Mouse (Mus musculus) midbrain, embryonic 11.5 days (tissue): ENCODE measurements around the gene Gm9958. TPM values are rescaled to one million over a fixed set of nuclear protein-coding genes. Genes with fewer than 3 reads are reported as not detected.

Experiments used
- ATAC-seq: fragments of 200-750 bp; cut with Nextera tagmentation; 2 replicates; pipeline ENCODE4 v1.8.0; 2017; ENCODE audit warnings: moderate TSS enrichment, moderate library complexity; ENCODE audit not compliant: low FRiP score
- DNase-seq: peaks from one replicate; pipeline ENCODE4 v3.0.0; 2015; ENCODE audit warnings: low spot score; ENCODE audit errors: missing footprints
- H3K27ac ChIP-seq: fragments of 300-500 bp; sonication (generic); 2 replicates; pipeline ENCODE4 v1.5.1; 2014; ENCODE audit warnings: low read depth, low read length
- H3K27me3 ChIP-seq: fragments of 300-500 bp; sonication (generic); 2 replicates; pipeline ENCODE4 v1.6.1; 2014; ENCODE audit warnings: mild to moderate bottlenecking, low read length, moderate library complexity, mixed read lengths; ENCODE audit not compliant: control insufficient read depth, insufficient read depth
- H3K36me3 ChIP-seq: fragments of 300-500 bp; sonication (generic); 2 replicates; pipeline ENCODE4 v1.6.1; 2014; ENCODE audit warnings: mild to moderate bottlenecking, low read length, moderate library complexity, mixed read lengths; ENCODE audit not compliant: control insufficient read depth, insufficient read depth
- H3K4me1 ChIP-seq: fragments of 300-500 bp; sonication (generic); 2 replicates; pipeline ENCODE4 v1.6.1; 2014; ENCODE audit warnings: low read length; ENCODE audit not compliant: control insufficient read depth, insufficient read depth
- H3K4me2 ChIP-seq: fragments of 300-500 bp; sonication (generic); 2 replicates; pipeline ENCODE4 v1.6.1; 2014; ENCODE audit warnings: mild to moderate bottlenecking, moderate library complexity
- H3K4me3 ChIP-seq: fragments of 300-500 bp; sonication (generic); 2 replicates; pipeline ENCODE4 v1.5.1; 2014; ENCODE audit warnings: low read depth, low read length
- H3K9ac ChIP-seq: fragments of 300-500 bp; sonication (generic); 2 replicates; pipeline ENCODE4 v1.6.1; 2014; ENCODE audit warnings: low read length
- H3K9me3 ChIP-seq: fragments of 300-500 bp; sonication (generic); 2 replicates; pipeline ENCODE4 v1.6.1; 2016; ENCODE audit warnings: low read length; ENCODE audit not compliant: control insufficient read depth
- whole genome bisulfite sequencing: fragments of 180-500 bp; shearing (Covaris S2); extraction: QIAGEN DNeasy Blood & Tissue Kit; methylation state at CpG from one replicate; pipeline ENCODE4 v1.1.7; 2014; 5-methylcytosine and 5-hydroxymethylcytosine counted together
- polyA plus RNA-seq: library from polyadenylated mRNA; unstranded; fragments of >200 nt; fragmentation: Nextera tagmentation; extraction: Ambion mirVana; gene quantifications from 2 replicates; pipeline ENCODE4 v1.2.1, GENCODE M21; 2014

Gene Gm9958
- polyA plus RNA-seq, 1 experiment from 2014 or later, result 8.0 TPM

DNA sequence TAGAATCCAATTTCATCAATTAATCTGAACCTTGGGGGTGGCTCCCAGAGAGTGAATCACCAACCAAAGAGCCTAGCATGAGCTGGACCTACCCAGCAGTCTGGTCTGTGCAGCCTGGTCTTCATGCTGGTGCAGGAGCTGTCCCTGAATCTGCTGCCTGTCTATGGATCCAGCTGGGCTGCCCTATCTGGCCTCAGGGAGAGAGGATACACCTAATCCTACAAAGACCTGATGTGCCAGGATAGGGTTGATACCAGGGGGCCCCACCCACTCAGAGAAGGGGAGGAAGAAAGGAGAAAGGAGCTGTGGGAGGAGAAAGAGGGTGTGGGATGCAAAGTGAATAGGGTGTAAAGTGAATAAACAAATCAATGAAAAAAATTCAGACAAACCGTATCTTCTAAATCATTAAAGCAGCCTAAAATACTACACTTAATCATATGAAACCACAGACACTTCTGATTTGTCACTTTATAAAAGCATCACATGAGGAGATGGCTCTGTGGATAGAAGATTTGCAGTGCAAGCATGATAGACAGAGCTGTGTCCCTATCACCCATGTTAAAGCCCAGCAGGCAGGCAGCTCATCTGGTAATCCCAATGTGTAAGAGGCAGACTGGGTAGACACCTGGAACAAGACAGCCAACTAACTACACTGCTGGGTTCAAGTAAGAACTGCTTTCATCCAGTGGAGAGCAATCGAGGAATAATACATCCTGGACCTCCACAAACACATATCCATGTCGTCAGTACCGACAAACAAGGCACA is 13.3 kb upstream of the Gm9958 start:
- no peaks in the 10 kb centered on the region for H3K27me3 ChIP-seq
- DNase-seq, result no peak
- no peak overlapping the region for H3K4me2 ChIP-seq
- no peak for ATAC-seq
- H3K27ac ChIP-seq, result no peak overlapping the region
- H3K36me3 ChIP-seq, result no peaks in the 10 kb centered on the region
- H3K4me3 ChIP-seq, result no peak overlapping the region
- 94% methylated on average over 4 of the region's 4 CpGs for WGBS
- H3K9ac ChIP-seq, result no peak overlapping the region
- H3K4me1 ChIP-seq, result no peaks in the 10 kb centered on the region
- H3K9me3 ChIP-seq, result no peaks in the 10 kb centered on the region

DNA sequence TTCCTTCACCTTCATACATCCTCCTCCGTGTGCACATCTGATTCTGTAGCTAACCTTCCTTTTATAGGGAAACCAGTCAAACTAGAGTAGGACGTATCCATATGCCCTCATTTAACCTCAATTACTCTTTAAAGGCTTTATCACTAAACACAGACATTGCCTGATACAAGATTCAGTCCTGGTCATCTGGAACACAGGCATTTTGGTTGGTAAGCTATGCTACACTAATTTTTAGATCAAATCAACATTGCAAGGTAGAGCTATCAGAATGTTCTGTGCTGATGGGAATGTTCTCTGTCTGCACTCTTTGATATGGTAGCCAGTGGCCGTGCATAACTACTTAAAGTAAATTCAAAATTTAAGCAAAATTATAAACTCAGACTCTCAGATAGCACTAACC is 11.2 kb upstream of the Gm9958 start:
- 89% methylated on average over 3 of the region's 3 CpGs for WGBS
- Histone ChIP-seq H3K36me3 (no peaks in the 10 kb centered on the region), H3K4me2 (no peak overlapping the region), H3K4me1 (no peaks in the 10 kb centered on the region), H3K9ac (no peak overlapping the region), H3K27me3 (no peaks in the 10 kb centered on the region), H3K4me3 (no peak overlapping the region), H3K27ac (no peak overlapping the region), H3K9me3 (no peaks in the 10 kb centered on the region)
- DNase-seq (no peak), ATAC-seq (no peak)

DNA sequence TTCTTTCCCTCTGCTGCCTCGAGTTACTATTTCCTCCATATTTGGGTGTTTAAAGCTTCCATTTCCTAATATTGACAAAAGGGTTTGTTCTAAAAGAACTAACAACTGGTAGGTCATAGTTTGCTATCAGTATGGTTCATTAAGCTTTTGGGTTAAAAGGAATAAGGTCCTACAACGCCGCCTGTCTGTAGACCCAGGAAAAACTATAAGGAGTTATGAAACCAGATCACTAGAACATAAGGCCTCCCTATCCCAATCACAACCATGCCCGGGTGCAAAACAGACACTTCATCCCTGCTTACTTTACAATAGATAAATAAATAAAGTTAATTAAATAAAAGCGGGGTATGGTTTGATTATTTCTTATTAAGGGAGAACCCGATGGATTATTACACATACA is 2.5 kb upstream of the Gm9958 start:
- H3K4me3 ChIP-seq, result peak overlapping the region; percentile 97
- 6% methylated on average over 6 of the region's 6 CpGs for WGBS
- no peaks in the 10 kb centered on the region for H3K27me3 ChIP-seq
- ATAC-seq, result no peak
- no peaks in the 10 kb centered on the region for H3K9me3 ChIP-seq
- no peak overlapping the region for H3K27ac ChIP-seq
- peak; percentile 91 for DNase-seq
- H3K4me1 ChIP-seq, result peaks cover 9% of the 10 kb centered on the region
- H3K36me3 ChIP-seq, result no peaks in the 10 kb centered on the region
- peak overlapping the region; percentile 58 for H3K4me2 ChIP-seq
- peak overlapping the region; percentile 97 for H3K9ac ChIP-seq

DNA sequence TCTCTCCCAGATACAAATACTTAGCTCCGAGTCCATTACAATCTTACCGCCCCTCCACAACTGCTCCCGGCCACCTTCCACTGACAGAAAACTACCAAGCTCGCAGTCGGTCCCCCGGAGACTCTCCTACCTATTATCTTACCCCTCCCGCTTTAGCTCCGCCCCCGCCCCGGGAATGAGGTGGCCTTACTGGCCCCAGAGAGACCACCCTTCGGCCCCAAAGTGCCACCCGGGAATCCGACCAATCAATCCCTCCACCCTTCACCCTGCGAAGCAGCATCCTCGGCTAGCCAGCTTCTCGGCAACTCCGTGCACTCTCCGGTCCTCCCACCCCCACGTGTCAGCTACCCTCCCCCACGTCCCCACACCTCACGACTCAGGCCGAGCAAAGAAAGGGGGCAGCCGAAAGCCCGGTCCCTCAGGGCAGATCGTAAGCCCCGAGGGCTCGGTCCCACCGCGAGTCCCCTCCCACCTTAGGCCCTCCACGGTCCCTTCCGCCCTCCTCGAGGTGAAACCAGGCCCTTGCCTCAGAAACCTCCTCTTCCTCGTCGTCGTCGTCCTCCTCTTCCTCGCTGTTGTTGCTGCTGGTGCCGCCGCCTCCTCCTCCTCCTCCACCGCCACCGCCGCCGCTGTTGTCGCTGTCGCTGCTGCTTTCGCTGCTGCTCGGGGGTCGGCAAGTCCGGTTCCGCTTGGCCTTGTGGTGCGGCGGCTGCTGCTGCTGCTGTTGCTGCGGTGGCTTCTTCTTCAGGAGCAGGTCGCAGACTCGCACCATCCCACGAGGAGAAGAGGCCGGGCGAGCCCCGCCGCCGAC is 1.7 kb upstream of the Gm9958 start:
- no peaks in the 10 kb centered on the region for H3K36me3 ChIP-seq
- peak overlapping the region; percentile 97 for H3K4me3 ChIP-seq
- DNase-seq, result peak; percentile 95
- H3K4me1 ChIP-seq, result peaks cover 9% of the 10 kb centered on the region
- H3K9ac ChIP-seq, result peak overlapping the region; percentile 97
- H3K9me3 ChIP-seq, result no peaks in the 10 kb centered on the region
- no peaks in the 10 kb centered on the region for H3K27me3 ChIP-seq
- ATAC-seq, result peak; percentile 41
- peak overlapping the region; percentile 58 for H3K4me2 ChIP-seq
- peak overlapping the region; percentile 95 for H3K27ac ChIP-seq
- WGBS, result under 1% methylated on average over 53 of the region's 61 CpGs

DNA sequence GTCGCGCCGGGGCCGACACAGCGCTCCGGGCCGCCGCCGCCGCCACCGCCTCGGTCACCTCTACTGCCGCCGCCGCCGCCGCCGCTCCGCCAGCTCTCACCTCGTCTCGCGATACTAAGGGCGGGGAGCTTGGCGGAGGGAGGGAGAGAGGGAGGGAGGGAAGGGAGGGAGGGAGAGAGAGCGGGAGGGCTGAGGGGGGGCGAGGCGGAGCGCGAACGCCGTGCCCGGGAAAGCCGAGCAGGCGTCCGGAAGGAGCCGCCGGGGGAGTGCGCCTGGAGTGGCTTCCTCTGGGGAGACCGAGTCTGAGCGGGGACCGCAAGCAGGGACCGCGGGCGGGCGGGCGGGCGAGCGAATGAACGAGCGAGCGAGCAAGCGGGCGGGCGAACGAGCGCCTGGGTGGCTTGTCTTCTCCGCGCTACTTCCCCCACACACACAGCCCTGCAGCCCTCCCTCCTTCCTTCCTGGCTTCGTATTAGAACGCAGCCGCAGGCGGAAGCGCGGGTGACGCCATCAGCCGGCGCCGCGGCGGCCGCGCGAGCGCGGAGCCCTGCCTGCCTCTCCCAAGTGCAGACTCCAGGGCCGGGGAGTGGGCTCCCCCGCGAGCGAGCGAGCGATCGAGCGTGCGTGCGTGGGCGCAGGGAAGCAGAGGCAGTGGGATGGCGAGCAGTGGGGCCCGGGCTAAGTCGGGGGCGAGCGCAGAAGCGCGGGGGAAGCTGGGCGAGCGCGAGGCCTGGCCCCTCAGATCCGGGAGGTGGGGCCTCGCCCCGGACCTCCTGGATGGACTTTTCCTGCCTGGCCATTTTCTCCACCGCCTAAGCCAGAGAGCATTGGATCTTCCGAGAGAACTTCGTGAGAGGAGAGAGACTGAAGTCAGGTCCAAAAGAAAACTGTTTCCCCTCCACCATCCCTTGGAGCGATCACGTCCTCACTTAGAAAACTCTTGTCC is 610 bp upstream of the Gm9958 start, which contains the start of gene Ankrd17:
Gene Ankrd17 (minus strand): TSS at position 457 of the 946 bp plus-strand sequence.
- Histone ChIP-seq H3K4me2 (peak within 1 kb of the TSS; percentile 61), H3K9me3 (no peaks in the 10 kb centered on the region), H3K27ac (peak within 1 kb of the TSS; percentile 95), H3K4me3 (peak within 1 kb of the TSS; percentile 97), H3K36me3 (no peaks in the 10 kb centered on the region), H3K27me3 (no peaks in the 10 kb centered on the region), H3K9ac (peak within 1 kb of the TSS; percentile 97), H3K4me1 (peaks cover 9% of the 10 kb centered on the region)
- peak; percentile 99 for DNase-seq
- WGBS, result under 1% methylated on average over 77 of the region's 104 CpGs
- ATAC-seq, result peak; percentile 95

DNA sequence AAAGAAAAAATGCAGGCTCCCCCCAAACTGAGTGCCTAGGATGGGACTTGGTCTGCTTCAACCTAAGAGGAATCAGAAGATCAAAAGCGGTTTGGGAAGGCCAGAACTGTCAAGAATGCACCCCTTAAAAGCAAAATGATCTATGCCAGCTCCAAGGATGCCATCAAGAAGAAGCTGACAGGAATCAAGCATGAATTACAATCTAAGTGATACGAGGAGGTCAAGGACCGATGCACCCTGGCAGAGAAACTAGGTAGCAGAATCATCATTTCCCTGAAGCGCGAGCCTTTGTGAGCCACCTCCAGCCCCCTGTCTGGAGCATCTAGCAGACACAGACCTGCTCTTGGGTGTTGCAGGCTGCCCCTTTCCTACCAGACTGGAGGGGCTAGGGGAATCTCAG is 3.4 kb downstream of the Gm9958 start:
- H3K9me3 ChIP-seq, result no peaks in the 10 kb centered on the region
- ATAC-seq, result no peak
- H3K9ac ChIP-seq, result no peak overlapping the region
- 84% methylated on average over 5 of the region's 5 CpGs for WGBS
- DNase-seq, result no peak
- no peak overlapping the region for H3K4me3 ChIP-seq
- no peak overlapping the region for H3K27ac ChIP-seq
- peaks cover 2% of the 10 kb centered on the region; the same call in 1 of the 2 replicates for H3K4me1 ChIP-seq
- no peaks in the 10 kb centered on the region for H3K27me3 ChIP-seq
- H3K4me2 ChIP-seq, result no peak overlapping the region
- H3K36me3 ChIP-seq, result no peaks in the 10 kb centered on the region

DNA sequence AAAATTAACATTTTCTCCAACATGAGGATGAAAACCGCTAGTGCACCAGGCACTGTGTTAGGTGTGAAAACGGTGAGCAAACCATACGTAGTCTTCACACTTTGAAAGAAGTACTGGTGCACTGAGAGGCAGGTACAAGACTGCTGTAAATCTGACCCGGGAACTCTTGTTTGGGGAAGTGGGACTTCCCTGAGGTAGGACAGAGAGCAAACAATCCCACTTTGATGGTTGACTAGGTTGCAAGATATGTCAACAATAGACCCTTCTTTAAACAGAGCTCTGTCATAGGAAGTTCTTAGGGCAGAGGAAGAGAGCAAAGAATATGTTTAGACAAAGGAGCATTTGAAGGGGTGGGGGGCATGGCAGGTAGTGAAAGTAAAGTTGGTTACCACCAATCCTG is 6.7 kb downstream of the Gm9958 start:
- ATAC-seq (no peak), DNase-seq (no peak)
- H3K27me3 ChIP-seq, result no peaks in the 10 kb centered on the region
- no peak overlapping the region for H3K9ac ChIP-seq
- H3K4me1 ChIP-seq, result no peaks in the 10 kb centered on the region
- H3K4me2 ChIP-seq, result no peak overlapping the region
- WGBS, result 92% methylated on average over 4 of the region's 4 CpGs
- H3K9me3 ChIP-seq, result no peaks in the 10 kb centered on the region
- H3K36me3 ChIP-seq, result no peaks in the 10 kb centered on the region
- no peak overlapping the region for H3K4me3 ChIP-seq
- H3K27ac ChIP-seq, result no peak overlapping the region

DNA sequence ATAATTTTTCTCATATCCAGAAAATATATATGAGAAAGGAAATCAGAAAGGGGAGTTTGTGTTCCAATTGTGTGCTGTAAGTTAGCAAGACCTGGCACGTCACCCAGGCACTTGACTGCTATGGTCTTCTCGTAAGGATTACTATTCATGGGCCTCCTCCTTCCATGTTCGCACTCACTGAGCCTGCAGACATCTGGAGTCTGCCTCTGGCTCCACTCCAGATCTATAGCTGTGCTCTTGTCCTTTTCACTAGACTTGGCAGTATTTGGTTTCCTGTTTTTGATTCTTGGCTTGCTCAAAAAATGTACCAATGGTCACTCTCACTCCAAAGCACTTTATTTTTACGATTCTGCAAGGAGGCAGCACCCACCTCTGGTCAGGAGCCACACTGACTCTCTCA is 14.5 kb downstream of the Gm9958 start:
- DNase-seq (no peak), ATAC-seq (no peak)
- Histone ChIP-seq H3K4me3 (no peak overlapping the region), H3K27ac (no peak overlapping the region), H3K9ac (no peak overlapping the region), H3K4me1 (no peaks in the 10 kb centered on the region), H3K27me3 (no peaks in the 10 kb centered on the region), H3K4me2 (no peak overlapping the region), H3K9me3 (no peaks in the 10 kb centered on the region), H3K36me3 (no peaks in the 10 kb centered on the region)
- 77% methylated on average over 4 of the region's 4 CpGs for WGBS
